Mouse (Mus musculus): Measurements from ENCODE around the gene Ints3.

DNA sequence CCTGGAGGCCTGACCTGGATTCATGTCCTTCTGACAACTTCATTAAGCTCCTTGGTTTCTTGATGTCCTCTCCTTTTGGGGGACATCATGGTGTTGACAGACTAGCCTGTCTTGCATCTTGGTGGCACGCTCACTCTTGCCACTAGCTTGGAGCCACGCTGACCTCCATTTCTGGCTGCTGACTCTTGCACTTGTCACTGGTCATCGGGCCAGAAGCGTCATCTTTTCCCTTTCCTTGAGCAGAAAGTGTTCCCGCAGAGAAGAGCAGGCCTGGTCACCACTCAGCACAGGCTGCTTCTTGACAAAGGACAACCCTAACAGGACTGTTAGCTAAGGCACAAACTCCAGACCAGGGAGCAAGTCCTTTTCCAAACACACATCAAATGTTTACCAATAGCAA is 27.0 kb downstream of the Ints3 start:
- TF ChIP-seq CTCF (IDR thresholded peaks at IDR 0.05; ENCODE audit: borderline replicate concordance, extremely low read depth, insufficient read depth, insufficient read length) = no peak
- no peak for TF ChIP-seq POLR2A (IDR thresholded peaks at IDR 0.05; ENCODE audit: borderline replicate concordance, extremely low read depth, insufficient read depth, insufficient read length, poor library complexity, severe bottlenecking)
